9 mouse cellular contexts compared by ENCODE assay signal in genomic region chr14:57684579-57684978, GRCm38 (mm10). TPM values are rescaled to one million over a fixed set of nuclear protein-coding genes. Genes with fewer than 3 reads are reported as not detected.
DNase-seq lines count a peak whose midpoint lies in the region; ATAC-seq lines count a peak whose summit lies in the region.
"Had no signal": no experiment of that assay in that cellular context is flagged by ENCODE, and none has a peak within 500 bp of the region (broad histone marks: within the 10 kb centered on the region; RNA-seq: fewer than 3 reads in every experiment).

No protein-coding gene starts in this region.

- 0 out of 2 replicates have a peak, but pooled peaks have one; percentile 51 for ATAC-seq in liver, embryonic 11.5 days (replicated peaks; ENCODE audit: low FRiP score)

- no peak overlapping the region for H3K4me2 ChIP-seq in liver, embryonic 11.5 days
- H3K4me2 ChIP-seq: stomach, embryonic 15.5 days had no signal

- no peak overlapping the region for H3K27ac ChIP-seq in liver, embryonic 11.5 days (ENCODE audit: low read depth, low read length)
- H3K27ac ChIP-seq: stomach, embryonic 15.5 days had no signal

- peak; percentile 55 for DNase-seq in cerebellum, adult 18-20 months
- DNase-seq in cerebellum, adult 11-12 months: no peak
- DNase-seq in right cerebral cortex, postnatal 10 days (ENCODE audit: low spot score in 2 of 2): peak; percentile 68 to 74
- no peak for DNase-seq in right cerebral cortex, adult 18-20 months
- DNase-seq in cerebellum, postnatal 36 days: peak; percentile 60 to 67
- peak; percentile 83 for DNase-seq in heart, postnatal 4 days
- no peak for DNase-seq in liver, embryonic 11.5 days (ENCODE audit: low spot score)
- DNase-seq in retina, embryonic 14.5 days (ENCODE audit: low spot score): peak; percentile 69

- WGBS in liver, embryonic 11.5 days: 15% methylated on average over 1 of the region's 1 CpGs

- no peaks in the 10 kb centered on the region for H3K36me3 ChIP-seq in liver, embryonic 11.5 days (ENCODE audit: control insufficient read depth, insufficient read depth, low read length)
- H3K36me3 ChIP-seq: stomach, embryonic 15.5 days had no signal

- H3K4me1 ChIP-seq in liver, embryonic 11.5 days (replicated peaks; ENCODE audit: control insufficient read depth, insufficient read depth, low read length): no peaks in the 10 kb centered on the region
- H3K4me1 ChIP-seq: stomach, embryonic 15.5 days had no signal

- no peak overlapping the region for H3K4me3 ChIP-seq in liver, embryonic 11.5 days (ENCODE audit: low read depth, low read length)
- H3K4me3 ChIP-seq: stomach, embryonic 15.5 days had no signal

- H3K9me3 ChIP-seq in liver, embryonic 11.5 days (ENCODE audit: control insufficient read depth, low read length): no peaks in the 10 kb centered on the region
- H3K9me3 ChIP-seq: stomach, embryonic 15.5 days had no signal

- no peaks in the 10 kb centered on the region for H3K27me3 ChIP-seq in liver, embryonic 11.5 days (replicated peaks; ENCODE audit: control insufficient read depth, insufficient read depth, low read length)
- H3K27me3 ChIP-seq: stomach, embryonic 15.5 days had no signal

- no peak overlapping the region for H3K9ac ChIP-seq in liver, embryonic 11.5 days (ENCODE audit: low read depth, low read length)
- H3K9ac ChIP-seq: stomach, embryonic 15.5 days had no signal

RNA-seq across cellular contexts. Expression of gene Xpo4, which starts 19.3 kb away (rescaled TPM):
- 10 to 100 TPM; 19.9 to 21.9 TPM for total RNA-seq in heart, postnatal 4 days (2021)
- polyA plus RNA-seq in liver, embryonic 11.5 days (2014; fragmentation: Nextera tagmentation; extraction: Ambion mirVana): 40.0 and 44.4 TPM in 2 replicates

Comparison
In these comparisons a context has a peak if more than half of its experiments do, and no peak if none do; other contexts are left out.
1. DNase-seq: peak in cerebellum, adult 18-20 months (2 of 2), right cerebral cortex, postnatal 10 days (2 of 2), cerebellum, postnatal 36 days (2 of 2), heart, postnatal 4 days (single experiment) and retina, embryonic 14.5 days (single experiment); none in cerebellum, adult 11-12 months (single experiment), right cerebral cortex, adult 18-20 months (single experiment) and liver, embryonic 11.5 days (single experiment).